Mouse (Mus musculus): ENCODE data around the gene Pcbp2. TPM values are rescaled to one million over a fixed set of nuclear protein-coding genes. Genes with fewer than 3 reads are reported as not detected.

The Pcbp2 gene
- 100 to 1,000 TPM; 467 to 505 TPM for total RNA-seq (2021)

DNA sequence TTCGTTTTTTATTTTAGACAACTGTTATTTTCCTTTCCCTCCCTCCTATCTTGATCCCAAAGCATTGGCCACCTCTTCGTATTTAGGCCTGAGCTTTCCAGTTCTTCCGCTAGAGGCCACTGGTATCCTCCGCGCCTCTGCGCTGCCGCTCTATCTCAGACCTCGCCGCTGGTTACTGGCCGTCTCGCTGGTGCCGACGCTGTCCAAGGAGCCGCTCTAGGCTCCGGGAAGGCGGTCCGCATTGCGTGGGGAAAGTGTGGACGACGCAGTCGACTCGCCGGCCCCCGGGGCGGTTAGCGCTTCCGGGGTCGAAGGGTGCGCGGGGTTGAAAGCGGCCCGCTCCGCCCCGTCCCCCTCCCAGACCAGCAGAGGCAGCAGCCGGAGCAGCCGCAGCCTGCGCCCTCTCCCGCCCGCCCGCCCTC is at the start of gene Pcbp2:
Pcbp2 (plus strand) TSS at position 357 of the 422 bp plus-strand sequence.
- intact Hi-C loops (cut with DNase I): loop anchor here (1.0 kb wide), 1 partner anchor 48 kb away; the partner anchor contains the start of gene Tarbp2
- DNase-seq (ENCODE audit: low spot score in 2 of 2): peak; percentile 96 to 97

DNA sequence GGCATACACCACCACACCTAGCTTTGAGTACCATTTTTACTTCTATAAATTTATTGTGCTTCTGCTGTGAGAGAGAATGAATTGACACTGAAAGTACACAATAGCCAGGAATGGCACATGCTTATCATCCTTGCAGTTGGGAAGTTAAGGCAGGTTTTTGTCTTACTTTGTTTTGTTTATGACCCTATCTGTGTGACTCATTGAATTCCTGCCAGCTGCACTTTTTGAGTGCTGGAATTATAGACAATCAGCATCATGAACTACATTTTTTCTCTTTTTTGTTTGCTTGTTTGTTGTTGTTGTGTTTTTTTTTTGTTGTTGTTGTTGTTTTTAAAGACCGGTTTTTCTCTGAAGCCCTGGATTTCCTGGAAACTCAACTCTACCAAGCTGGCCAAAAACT is 49.4 kb upstream of the Pcbp2 start:
- DNase-seq (ENCODE audit: low spot score in 2 of 2): no peak
- intact Hi-C loops (cut with DNase I): loop anchor here (1.0 kb wide), 1 partner anchor 40 kb away; no protein-coding TSS in a partner anchor

DNA sequence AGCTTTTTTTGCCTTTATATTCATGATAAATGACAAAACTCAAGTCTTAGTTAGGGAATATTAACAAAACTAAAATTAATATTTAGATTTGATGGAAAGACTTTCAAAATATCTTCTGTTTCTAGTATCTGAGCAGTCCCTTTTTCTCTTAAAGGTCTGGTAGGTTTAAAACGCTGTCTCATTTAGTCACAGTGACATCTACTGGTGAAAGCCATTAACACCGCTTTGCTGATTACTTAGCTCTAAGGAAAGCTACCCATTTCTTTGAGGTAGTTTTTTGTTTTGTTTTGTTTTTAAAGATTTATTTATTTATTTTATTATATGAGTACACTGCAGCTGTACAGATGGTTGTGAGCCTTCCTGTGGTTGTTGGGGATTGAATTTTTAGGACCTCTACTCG is 48.9 kb upstream of the Pcbp2 start:
- intact Hi-C loops (cut with DNase I): loop anchor here (1.0 kb wide), 1 partner anchor 40 kb away; no protein-coding TSS in a partner anchor
- no peak for DNase-seq (ENCODE audit: low spot score in 2 of 2)

DNA sequence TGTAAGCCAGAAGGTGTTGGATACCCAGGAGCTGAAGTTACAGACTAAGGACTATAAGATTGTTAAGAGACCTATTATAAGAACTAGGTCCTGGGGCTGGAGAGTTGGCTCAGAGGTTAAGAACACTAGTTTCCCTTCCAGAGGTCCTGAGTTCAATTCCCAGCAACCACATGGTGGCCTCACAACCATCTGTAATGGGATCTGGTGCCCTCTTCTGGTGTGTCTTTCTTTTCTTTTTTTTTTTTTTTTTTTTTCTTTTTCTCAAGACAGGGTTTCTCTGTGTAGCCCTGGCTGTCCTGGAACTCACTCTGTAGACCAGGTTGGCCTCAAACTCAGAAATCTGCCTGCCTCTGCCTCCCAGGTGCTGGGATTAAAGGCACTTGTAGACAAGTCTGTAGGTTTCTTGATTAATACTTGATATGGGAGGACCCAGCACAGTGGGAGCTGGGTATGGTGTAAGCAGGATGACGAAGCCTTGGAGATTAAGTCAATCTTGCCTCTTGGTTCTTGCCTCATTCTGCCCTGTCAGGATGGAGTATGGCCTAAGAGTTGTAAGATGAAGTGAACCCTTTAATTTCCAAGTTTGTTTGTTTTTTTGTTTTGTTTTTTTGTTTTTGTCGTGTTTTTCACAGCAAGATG is 46.6 kb upstream of the Pcbp2 start:
- intact Hi-C loops (cut with DNase I): no loop called here

DNA sequence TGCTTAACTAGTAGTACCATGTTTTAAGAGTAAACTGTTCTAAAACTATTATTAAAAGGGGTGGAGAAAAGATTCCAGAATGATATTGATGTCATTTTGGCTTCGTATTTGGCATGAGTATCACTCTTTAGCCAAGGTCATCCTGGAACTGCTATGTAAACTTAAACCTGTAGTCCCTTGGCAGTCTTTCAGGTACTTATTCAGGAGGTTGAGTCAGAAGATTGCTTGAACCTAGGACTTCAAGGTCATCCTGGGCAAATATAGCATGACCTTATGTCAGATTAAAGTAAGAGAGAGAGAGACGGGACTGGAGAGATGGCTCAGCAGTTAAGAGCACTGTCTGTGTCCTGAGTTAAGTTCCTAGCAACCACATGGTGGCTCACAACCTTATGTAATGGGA is 45.7 kb upstream of the Pcbp2 start:
- DNase-seq (ENCODE audit: low spot score in 2 of 2): no peak
- intact Hi-C loops (cut with DNase I): no loop called here

More for the DNA sequence above, 46.6 kb upstream of the Pcbp2 start:
- no peak for DNase-seq (ENCODE audit: low spot score in 2 of 2)

DNA sequence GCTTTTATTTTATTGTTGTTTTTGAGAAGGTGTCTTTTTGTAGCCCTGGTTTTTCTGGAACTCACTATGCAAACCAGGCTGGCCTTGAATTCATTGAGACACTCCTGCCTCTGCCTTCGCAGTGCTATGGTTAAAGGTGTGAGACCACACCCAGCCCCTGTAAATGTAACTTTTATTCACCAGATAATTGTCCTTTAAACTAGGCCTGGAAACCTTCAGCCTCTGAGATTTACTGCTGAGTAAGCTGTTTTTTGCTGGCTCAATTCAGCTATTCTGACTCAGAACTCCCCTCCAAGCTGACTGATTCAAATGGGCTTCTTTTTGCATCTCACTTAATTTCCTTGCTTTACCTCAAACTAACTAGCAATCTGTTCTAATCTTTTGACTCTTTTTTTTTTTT is 43.4 kb upstream of the Pcbp2 start:
- intact Hi-C loops (cut with DNase I): no loop called here
- DNase-seq (ENCODE audit: low spot score in 2 of 2): no peak

DNA sequence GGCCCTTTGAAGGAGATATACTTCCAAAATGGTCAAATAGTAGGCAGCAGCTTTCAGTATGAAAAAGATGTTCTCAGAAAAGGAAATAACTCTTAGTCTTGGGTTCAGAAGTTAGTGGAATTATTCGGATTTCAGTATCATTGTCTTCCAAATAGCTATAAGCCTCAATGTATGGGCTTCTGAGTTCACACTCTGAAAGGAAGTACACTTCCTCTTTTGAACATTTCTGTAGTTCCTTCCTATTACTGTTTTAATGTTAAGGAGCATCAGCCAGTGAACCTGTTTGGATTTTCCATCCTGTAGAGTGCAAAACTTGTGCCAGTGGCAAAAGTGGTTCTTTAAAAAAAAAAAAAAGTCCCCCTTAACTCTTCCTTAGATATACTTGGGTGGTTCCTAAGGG is 38.3 kb upstream of the Pcbp2 start:
- DNase-seq (ENCODE audit: low spot score in 2 of 2): no peak
- intact Hi-C loops (cut with DNase I): no loop called here

DNA sequence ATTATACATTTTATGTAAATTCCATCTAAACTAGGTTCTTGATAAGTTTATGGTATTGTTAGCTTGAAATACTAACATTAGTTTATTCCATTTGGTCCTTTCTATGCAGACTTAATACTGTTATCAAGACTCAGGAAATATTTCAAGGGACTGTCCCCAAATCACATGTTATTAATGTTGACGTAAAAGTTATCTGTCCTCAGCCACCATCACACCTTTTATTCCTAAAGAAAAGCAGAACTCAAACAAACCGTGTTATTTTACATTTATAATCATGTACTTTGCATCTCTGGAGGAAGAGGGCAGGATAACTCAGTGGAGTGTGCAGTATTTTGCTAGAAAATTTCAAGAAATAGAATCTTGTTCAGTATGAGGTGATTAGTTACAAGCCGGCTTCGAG is 37.2 kb upstream of the Pcbp2 start:
- intact Hi-C loops (cut with DNase I): no loop called here
- DNase-seq (ENCODE audit: low spot score in 2 of 2): no peak

DNA sequence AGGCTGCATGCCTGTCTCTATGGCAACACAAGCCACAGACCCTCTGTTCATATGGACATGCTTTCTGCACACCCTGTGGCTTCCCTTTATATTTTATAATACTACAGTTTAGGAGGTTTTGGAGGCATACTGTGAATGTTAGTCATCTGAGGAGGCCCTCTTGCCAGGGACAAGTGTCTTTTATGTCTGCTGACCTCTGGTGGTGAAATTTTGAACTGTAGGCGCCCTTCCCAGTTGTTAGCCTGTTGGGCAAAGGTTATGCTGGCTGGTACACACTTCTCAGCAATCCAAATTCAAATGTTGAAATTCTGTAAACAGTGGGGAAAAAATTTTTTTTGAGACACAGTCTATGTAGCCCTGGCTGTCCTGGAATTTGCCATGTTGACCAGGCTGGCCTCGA is 27.8 kb upstream of the Pcbp2 start:
- peak; percentile 69 to 83 for DNase-seq (ENCODE audit: low spot score in 2 of 2)
- intact Hi-C loops (cut with DNase I): loop anchor here (1.0 kb wide), 1 partner anchor 61 kb away; no protein-coding TSS in a partner anchor

DNA sequence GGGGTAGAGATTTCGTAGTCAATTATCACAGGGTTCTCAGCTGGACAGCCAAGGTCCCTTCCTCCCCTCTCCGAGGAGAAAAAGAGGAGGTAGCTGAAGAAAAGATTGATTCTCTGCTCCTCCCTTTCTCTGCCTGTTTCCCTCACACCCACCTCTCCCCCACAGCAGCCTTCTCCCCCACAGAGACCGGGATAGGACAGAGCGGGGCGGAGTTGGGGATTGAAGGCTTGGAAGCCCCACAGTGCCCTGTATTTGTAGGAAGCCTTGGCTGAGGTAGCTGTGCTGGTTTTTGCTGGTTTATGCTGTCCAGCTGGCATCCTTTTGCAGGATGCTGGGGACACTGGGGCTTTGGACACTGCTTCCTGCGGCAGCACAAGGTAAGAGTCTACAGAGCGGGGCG is 25.2 kb upstream of the Pcbp2 start, which contains the start of gene Amhr2:
Amhr2 (plus strand) TSS at position 222 of the 400 bp plus-strand sequence.
- intact Hi-C loops (cut with DNase I): no loop called here
- DNase-seq (ENCODE audit: low spot score in 2 of 2): no peak

DNA sequence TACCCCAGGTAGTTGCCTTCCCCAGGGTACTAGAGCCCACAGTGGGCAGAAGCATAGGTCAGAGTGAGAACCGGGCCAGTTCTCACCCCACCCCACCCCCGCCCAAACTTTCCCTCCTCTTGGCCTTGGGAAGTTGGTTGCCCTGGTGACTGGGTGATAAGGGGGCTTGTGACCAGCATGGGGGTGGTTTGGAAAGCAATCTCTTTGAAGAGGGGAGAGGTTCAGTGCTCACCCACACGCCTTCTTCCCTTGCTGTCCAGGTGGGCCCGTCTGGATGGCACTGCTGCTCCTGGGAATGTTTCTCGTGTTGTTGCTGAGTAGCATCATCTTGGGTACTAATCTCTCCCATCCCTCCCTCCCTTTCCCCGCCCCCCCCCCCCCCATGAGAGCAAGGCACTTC is 23.9 kb upstream of the Pcbp2 start:
- DNase-seq (ENCODE audit: low spot score in 2 of 2): no peak
- intact Hi-C loops (cut with DNase I): no loop called here

DNA sequence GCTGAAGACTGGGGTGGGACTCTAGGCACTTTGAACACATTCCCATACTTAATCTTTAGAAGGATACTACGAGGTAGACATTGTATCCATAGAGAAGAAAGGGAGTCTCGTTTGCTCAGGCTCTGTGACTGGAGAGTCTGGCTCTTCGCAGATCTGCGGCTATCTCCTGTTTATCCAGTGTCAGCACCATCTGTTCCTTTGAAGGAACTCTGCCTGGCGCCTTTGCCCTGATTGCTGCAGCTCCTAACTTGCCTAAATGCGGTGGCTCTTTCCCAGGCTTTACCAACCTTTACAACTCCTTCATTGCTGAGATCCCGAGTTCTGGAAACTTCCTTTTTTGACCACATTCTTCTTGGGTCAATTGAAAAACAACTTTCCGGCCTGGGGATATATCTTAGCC is 21.0 kb upstream of the Pcbp2 start:
- intact Hi-C loops (cut with DNase I): no loop called here
- no peak for DNase-seq (ENCODE audit: low spot score in 2 of 2)

DNA sequence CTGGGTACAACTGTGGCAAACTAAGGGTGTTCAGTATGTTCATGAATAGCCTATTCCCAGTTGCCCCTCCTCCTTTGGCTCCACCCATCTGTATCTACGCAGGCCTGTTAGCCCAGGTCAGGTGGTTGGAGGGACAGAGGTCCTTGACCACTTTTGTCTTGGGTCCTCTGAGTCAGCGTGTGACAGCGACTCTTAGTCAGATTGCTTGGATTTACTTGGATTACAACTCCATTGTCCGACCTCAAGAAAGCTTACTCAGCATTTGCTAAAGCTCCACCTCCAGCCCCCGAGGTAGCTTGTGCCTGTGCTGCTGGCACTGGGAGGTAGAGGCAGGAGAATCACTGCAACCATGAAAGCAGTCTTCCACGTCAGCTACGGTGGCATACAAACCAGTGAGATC is 19.4 kb upstream of the Pcbp2 start:
- DNase-seq (ENCODE audit: low spot score in 2 of 2): no peak
- intact Hi-C loops (cut with DNase I): no loop called here

DNA sequence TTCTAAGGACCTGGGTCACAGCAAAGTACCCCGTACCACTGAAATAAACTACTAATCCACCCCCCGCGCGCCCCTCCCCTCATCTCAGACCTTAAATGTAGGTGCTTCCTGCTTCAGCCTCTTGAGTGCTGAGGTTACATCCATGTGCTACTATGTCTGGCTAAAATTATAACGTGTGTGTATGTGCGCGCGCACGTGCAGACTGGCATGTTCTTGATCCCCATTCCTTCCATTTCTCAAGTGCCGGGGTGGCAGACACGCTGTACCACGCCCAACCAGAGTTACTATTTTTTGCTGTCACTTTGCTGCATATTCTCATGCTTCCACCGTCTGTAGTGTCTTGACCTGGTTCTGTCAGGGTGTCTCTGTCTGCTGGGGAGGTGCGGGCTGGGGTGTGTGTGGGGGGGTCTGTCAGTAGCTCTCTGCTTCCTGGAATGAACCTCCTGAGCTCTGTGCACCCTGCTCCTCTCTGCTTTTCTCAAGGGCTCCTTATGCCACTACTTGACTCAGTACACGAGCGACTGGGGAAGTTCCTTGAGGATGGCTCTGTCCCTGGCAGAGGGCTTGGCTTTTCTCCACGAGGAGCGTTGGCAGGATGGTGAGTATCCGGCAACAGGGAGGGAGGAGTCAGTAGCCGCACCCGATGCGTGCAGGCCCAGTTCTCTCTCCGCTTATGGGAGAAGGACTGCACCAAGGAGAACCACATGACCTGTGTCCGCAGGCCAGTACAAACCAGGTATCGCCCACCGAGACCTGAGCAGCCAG is 18.5 kb upstream of the Pcbp2 start:
- no peak for DNase-seq (ENCODE audit: low spot score in 2 of 2)
- intact Hi-C loops (cut with DNase I): no loop called here

DNA sequence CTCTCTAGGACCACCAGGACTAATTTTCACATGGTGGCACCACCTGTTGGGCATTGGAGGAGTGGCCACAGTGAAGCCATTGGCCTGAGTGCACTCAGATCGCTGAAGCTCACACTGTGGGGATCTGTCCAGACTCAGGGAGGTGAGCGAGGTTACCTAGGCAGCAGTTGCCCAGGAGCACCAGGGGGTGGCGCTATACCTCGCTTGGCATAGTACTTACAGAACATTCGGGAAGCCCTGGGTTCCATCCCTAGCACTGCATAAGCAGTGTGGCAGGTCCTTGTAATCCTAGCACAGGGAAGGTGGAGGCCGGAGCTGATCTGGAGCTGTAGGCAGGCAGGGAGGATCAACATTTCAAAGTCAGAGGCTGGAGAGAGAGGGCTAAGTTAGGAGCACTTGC is 14.3 kb upstream of the Pcbp2 start:
- no peak for DNase-seq (ENCODE audit: low spot score in 2 of 2)
- intact Hi-C loops (cut with DNase I): no loop called here

DNA sequence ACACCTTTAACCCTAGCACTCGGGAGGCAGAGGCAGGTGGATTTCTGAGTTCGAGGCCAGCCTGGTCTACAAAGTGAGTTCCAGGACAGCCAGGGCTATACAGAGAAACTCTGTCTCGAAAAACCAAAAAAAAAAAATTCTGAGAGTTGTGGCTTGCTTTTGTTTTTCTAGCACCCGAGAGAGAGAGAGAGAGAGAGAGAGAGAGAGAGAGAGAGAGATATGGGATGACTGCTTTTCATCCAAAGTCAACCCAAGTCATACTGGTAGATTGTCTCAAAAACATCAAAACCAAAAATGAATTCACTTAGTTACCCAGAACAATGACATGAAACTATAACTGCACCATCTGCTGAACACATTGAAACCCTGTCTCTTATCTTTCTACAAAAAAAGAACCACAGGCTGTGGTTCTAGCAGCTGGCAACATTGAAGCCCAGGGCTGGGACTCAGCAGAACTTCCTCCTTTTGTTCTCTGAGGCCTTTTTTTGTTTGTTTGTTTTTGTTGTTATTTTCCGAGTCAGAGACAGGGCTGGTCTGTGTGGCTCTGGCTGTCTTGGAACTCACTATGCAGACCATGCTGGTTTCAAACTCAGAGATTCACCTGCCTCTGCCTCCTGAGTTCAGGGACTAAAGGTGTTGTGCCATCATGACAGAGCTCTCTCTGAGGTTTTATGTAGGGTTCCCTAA is 12.1 kb upstream of the Pcbp2 start:
- intact Hi-C loops (cut with DNase I): no loop called here
- DNase-seq (ENCODE audit: low spot score in 2 of 2): no peak

DNA sequence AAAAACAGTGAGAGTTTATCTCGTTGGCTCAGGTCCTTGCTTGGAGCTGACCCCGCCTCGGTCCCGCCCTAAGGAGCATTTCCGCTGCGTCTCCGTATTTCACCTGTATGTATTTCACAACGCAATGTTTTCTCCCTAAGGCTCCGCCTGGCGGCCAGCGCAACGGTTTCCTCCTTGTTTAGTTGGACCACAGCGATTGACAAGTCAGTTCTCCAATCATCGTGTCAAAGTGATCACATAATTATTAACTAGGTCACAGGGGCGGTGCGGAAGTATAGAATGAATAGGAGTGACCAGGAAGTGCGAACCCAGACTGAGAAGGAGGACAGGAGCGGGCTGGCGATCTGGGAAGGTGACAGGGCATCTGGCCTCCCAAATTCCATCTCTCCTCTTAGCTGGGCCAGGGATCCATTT is 11.4 kb upstream of the Pcbp2 start, which contains the start of gene Prr13:
Prr13 (plus strand) TSS at position 125 of the 414 bp plus-strand sequence.
- peak; percentile 84 to 88 for DNase-seq (ENCODE audit: low spot score in 2 of 2)
- intact Hi-C loops (cut with DNase I): no loop called here

DNA sequence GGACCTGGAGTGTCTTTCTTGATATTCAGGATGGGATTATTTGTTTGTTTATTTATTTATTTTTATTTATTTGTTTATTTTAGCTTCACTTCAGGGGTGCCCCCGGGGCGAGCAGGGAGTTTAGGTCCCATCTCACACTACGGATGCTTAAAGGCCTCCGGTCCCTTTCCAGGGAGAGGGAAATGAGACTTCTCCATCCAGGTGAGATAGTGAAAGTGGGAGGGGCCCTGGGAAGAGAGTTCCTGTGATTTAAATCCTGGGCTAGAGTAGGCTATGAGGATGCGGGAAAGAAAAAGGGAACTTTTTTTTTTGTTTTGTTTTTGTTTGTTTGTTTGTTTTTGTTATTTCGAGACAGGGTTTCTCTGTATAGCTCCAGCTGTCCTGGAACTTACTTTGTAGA is 11.0 kb upstream of the Pcbp2 start:
- no peak for DNase-seq (ENCODE audit: low spot score in 2 of 2)
- intact Hi-C loops (cut with DNase I): no loop called here

DNA sequence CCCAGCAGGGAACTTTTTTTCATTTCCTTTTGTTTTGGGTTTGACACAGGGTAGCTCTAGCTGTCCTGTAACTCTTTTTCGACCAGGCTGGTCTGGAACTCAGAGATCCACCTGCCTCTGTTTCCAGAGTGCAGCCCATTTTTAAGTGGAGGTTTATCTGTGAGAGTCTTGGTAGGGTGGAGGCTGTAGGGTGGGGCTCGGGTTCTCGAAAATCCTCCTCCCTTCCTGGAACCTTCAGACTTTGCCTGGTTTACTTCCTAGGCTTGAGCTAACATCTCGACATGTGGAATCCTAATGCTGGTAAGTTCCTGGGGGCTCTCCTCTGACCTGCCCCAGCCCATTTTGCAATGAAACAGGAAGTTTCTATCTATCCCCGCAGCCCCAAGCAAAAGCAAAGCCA is 10.5 kb upstream of the Pcbp2 start:
- intact Hi-C loops (cut with DNase I): no loop called here
- DNase-seq (ENCODE audit: low spot score in 2 of 2): no peak

DNA sequence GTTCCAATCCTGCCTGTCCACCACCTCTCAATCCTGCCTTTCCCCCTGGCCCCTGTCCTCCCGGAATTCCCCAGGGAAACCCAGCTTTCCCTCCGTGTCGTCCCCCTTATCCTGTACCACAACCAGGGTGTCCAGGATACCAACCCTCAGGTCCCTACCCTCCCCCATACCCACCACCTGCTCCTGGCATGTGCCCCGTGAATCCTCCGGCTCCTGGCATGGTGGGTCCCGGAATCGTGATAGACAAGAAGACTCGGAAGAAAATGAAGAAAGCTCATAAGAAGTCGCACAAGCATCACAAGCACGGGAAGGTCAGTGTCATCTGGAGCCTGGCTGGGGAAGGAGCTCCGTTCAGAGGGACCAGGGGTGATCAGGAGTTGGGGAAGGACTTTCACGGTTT is 9.9 kb upstream of the Pcbp2 start:
- intact Hi-C loops (cut with DNase I): no loop called here
- DNase-seq (ENCODE audit: low spot score in 2 of 2): no peak
